Mouse (Mus musculus): ENCODE data around the gene Cct5. TPM values are rescaled to one million over a fixed set of nuclear protein-coding genes. Genes with fewer than 3 reads are reported as not detected.
A peak's percentile ranks its signal among the peaks of the same experiment; 100 is the strongest.

The Cct5 gene
- polyA plus RNA-seq, 1 experiment from 2014 or later = 695 TPM

GRCm38 (mm10) chr15:31631396-31631858 is 29.8 kb upstream of the Cct5 start:
- no peak for DNase-seq (ENCODE audit: low spot score)
- 83% methylated on average over 12 of the region's 12 CpGs for WGBS

GRCm38 (mm10) chr15:31629556-31629955 is 28.0 kb upstream of the Cct5 start:
- no peak for ATAC-seq (replicated peaks; ENCODE audit: low FRiP score)
- Histone ChIP-seq H3K4me3 (ENCODE audit: low read depth, low read length) (no peak overlapping the region), H3K4me2 (ENCODE audit: low read depth, low read length, severe bottlenecking) (no peak overlapping the region)

More at GRCm38 (mm10) chr15:31631396-31631858, 29.8 kb upstream of the Cct5 start:
- H3K9me3 ChIP-seq (ENCODE audit: control insufficient read depth, low read length) = no peaks in the 10 kb centered on the region; the same call in 1 of the 2 replicates
- ATAC-seq (replicated peaks; ENCODE audit: low FRiP score) = no peak
- H3K4me1 ChIP-seq (replicated peaks; ENCODE audit: control insufficient read depth, insufficient read depth, low read length) = 0 out of 2 replicates have a peak, but pooled peaks cover 2% of the 10 kb centered on the region
- H3K27ac ChIP-seq (ENCODE audit: low read depth, low read length) = no peak overlapping the region
- H3K4me3 ChIP-seq (ENCODE audit: low read depth, low read length) = no peak overlapping the region
- H3K9ac ChIP-seq (ENCODE audit: low read length) = no peak overlapping the region
- H3K36me3 ChIP-seq (ENCODE audit: control insufficient read depth, insufficient read depth, low read length) = no peaks in the 10 kb centered on the region
- no peaks in the 10 kb centered on the region for H3K27me3 ChIP-seq (ENCODE audit: control insufficient read depth, insufficient read depth, low read length)
- no peak overlapping the region for H3K4me2 ChIP-seq (ENCODE audit: low read depth, low read length, severe bottlenecking)

GRCm38 (mm10) chr15:31628180-31628579 is 26.6 kb upstream of the Cct5 start:
- H3K4me2 ChIP-seq (ENCODE audit: low read depth, low read length, severe bottlenecking) = no peak overlapping the region
- DNase-seq (ENCODE audit: low spot score) = no peak
- 69% methylated on average over 10 of the region's 10 CpGs for WGBS

More at GRCm38 (mm10) chr15:31629556-31629955, 28.0 kb upstream of the Cct5 start:
- Histone ChIP-seq H3K36me3 (ENCODE audit: control insufficient read depth, insufficient read depth, low read length) (no peaks in the 10 kb centered on the region), H3K9ac (ENCODE audit: low read length) (no peak overlapping the region), H3K27ac (ENCODE audit: low read depth, low read length) (no peak overlapping the region), H3K9me3 (ENCODE audit: control insufficient read depth, low read length) (no peaks in the 10 kb centered on the region; the same call in 1 of the 2 replicates), H3K27me3 (ENCODE audit: control insufficient read depth, insufficient read depth, low read length) (no peaks in the 10 kb centered on the region), H3K4me1 (replicated peaks; ENCODE audit: control insufficient read depth, insufficient read depth, low read length) (0 out of 2 replicates have a peak, but pooled peaks cover 2% of the 10 kb centered on the region)
- 87% methylated on average over 3 of the region's 3 CpGs for WGBS
- DNase-seq (ENCODE audit: low spot score) = no peak

GRCm38 (mm10) chr15:31627277-31628154 is 25.9 kb upstream of the Cct5 start:
- ATAC-seq (replicated peaks; ENCODE audit: low FRiP score) (no peak), DNase-seq (ENCODE audit: low spot score) (no peak)

More at GRCm38 (mm10) chr15:31628180-31628579, 26.6 kb upstream of the Cct5 start:
- H3K27ac ChIP-seq (ENCODE audit: low read depth, low read length) = no peak overlapping the region
- H3K36me3 ChIP-seq (ENCODE audit: control insufficient read depth, insufficient read depth, low read length) = no peaks in the 10 kb centered on the region
- no peaks in the 10 kb centered on the region for H3K9me3 ChIP-seq (ENCODE audit: control insufficient read depth, low read length)
- no peaks in the 10 kb centered on the region for H3K27me3 ChIP-seq (ENCODE audit: control insufficient read depth, insufficient read depth, low read length)
- ATAC-seq (replicated peaks; ENCODE audit: low FRiP score) = 0 out of 2 replicates have a peak, but pooled peaks have one; percentile 37
- H3K4me1 ChIP-seq (replicated peaks; ENCODE audit: control insufficient read depth, insufficient read depth, low read length) = 0 out of 2 replicates have a peak, but pooled peaks cover 2% of the 10 kb centered on the region
- H3K9ac ChIP-seq (ENCODE audit: low read length) = no peak overlapping the region
- H3K4me3 ChIP-seq (ENCODE audit: low read depth, low read length) = no peak overlapping the region

GRCm38 (mm10) chr15:31619521-31619920 is 17.9 kb upstream of the Cct5 start:
- no peak overlapping the region for H3K27ac ChIP-seq (ENCODE audit: low read depth, low read length)
- no peak overlapping the region for H3K4me3 ChIP-seq (ENCODE audit: low read depth, low read length)
- ATAC-seq (replicated peaks; ENCODE audit: low FRiP score) (no peak), DNase-seq (ENCODE audit: low spot score) (no peak)
- no peaks in the 10 kb centered on the region for H3K27me3 ChIP-seq (ENCODE audit: control insufficient read depth, insufficient read depth, low read length)
- no peaks in the 10 kb centered on the region for H3K9me3 ChIP-seq (ENCODE audit: control insufficient read depth, low read length)
- H3K36me3 ChIP-seq (ENCODE audit: control insufficient read depth, insufficient read depth, low read length) = no peaks in the 10 kb centered on the region; the same call in 1 of the 2 replicates
- H3K9ac ChIP-seq (ENCODE audit: low read length) = no peak overlapping the region
- no peak overlapping the region for H3K4me2 ChIP-seq (ENCODE audit: low read depth, low read length, severe bottlenecking)
- no peaks in the 10 kb centered on the region for H3K4me1 ChIP-seq (replicated peaks; ENCODE audit: control insufficient read depth, insufficient read depth, low read length)
- 94% methylated on average over 8 of the region's 8 CpGs for WGBS

More at GRCm38 (mm10) chr15:31627277-31628154, 25.9 kb upstream of the Cct5 start:
- 56% methylated on average over 12 of the region's 12 CpGs for WGBS
- H3K4me1 ChIP-seq (replicated peaks; ENCODE audit: control insufficient read depth, insufficient read depth, low read length) = 0 out of 2 replicates have a peak, but pooled peaks cover 2% of the 10 kb centered on the region
- H3K4me2 ChIP-seq (ENCODE audit: low read depth, low read length, severe bottlenecking) = no peak overlapping the region
- H3K9ac ChIP-seq (ENCODE audit: low read length) = no peak overlapping the region
- no peaks in the 10 kb centered on the region for H3K9me3 ChIP-seq (ENCODE audit: control insufficient read depth, low read length)
- H3K4me3 ChIP-seq (ENCODE audit: low read depth, low read length) = no peak overlapping the region
- H3K36me3 ChIP-seq (ENCODE audit: control insufficient read depth, insufficient read depth, low read length) = no peaks in the 10 kb centered on the region
- H3K27me3 ChIP-seq (ENCODE audit: control insufficient read depth, insufficient read depth, low read length) = no peaks in the 10 kb centered on the region
- H3K27ac ChIP-seq (ENCODE audit: low read depth, low read length) = peak overlapping the region; percentile 43; the same call in 1 of the 2 replicates

- H3K9ac ChIP-seq (ENCODE audit: low read length) = no peak overlapping the region
- DNase-seq (ENCODE audit: low spot score) (no peak), ATAC-seq (replicated peaks; ENCODE audit: low FRiP score) (no peak)
- H3K4me1 ChIP-seq (replicated peaks; ENCODE audit: control insufficient read depth, insufficient read depth, low read length) = no peaks in the 10 kb centered on the region
- no peaks in the 10 kb centered on the region for H3K27me3 ChIP-seq (ENCODE audit: control insufficient read depth, insufficient read depth, low read length)
- no peak overlapping the region for H3K4me2 ChIP-seq (ENCODE audit: low read depth, low read length, severe bottlenecking)
- H3K27ac ChIP-seq (ENCODE audit: low read depth, low read length) = no peak overlapping the region
- H3K4me3 ChIP-seq (ENCODE audit: low read depth, low read length) = no peak overlapping the region
- H3K36me3 ChIP-seq (ENCODE audit: control insufficient read depth, insufficient read depth, low read length) = no peaks in the 10 kb centered on the region; the same call in 1 of the 2 replicates
- no peaks in the 10 kb centered on the region for H3K9me3 ChIP-seq (ENCODE audit: control insufficient read depth, low read length)
- 96% methylated on average over 9 of the region's 9 CpGs for WGBS
Measured at GRCm38 (mm10) chr15:31617261-31617660, 15.7 kb upstream of the Cct5 start.

GRCm38 (mm10) chr15:31614666-31615065 is 13.1 kb upstream of the Cct5 start:
- Histone ChIP-seq H3K27ac (ENCODE audit: low read depth, low read length) (no peak overlapping the region), H3K4me2 (ENCODE audit: low read depth, low read length, severe bottlenecking) (no peak overlapping the region), H3K4me1 (replicated peaks; ENCODE audit: control insufficient read depth, insufficient read depth, low read length) (no peaks in the 10 kb centered on the region), H3K36me3 (ENCODE audit: control insufficient read depth, insufficient read depth, low read length) (no peaks in the 10 kb centered on the region), H3K9ac (ENCODE audit: low read length) (no peak overlapping the region), H3K9me3 (ENCODE audit: control insufficient read depth, low read length) (no peaks in the 10 kb centered on the region), H3K27me3 (ENCODE audit: control insufficient read depth, insufficient read depth, low read length) (no peaks in the 10 kb centered on the region), H3K4me3 (ENCODE audit: low read depth, low read length) (no peak overlapping the region)
- DNase-seq (ENCODE audit: low spot score) = no peak
- no peak for ATAC-seq (replicated peaks; ENCODE audit: low FRiP score)
- WGBS = 93% methylated on average over 2 of the region's 2 CpGs

- ATAC-seq (replicated peaks; ENCODE audit: low FRiP score) (no peak), DNase-seq (ENCODE audit: low spot score) (no peak)
- H3K4me1 ChIP-seq (replicated peaks; ENCODE audit: control insufficient read depth, insufficient read depth, low read length) = no peaks in the 10 kb centered on the region
Measured at GRCm38 (mm10) chr15:31613826-31614453, 12.3 kb upstream of the Cct5 start.

More at GRCm38 (mm10) chr15:31613826-31614453, 12.3 kb upstream of the Cct5 start:
- no peak overlapping the region for H3K9ac ChIP-seq (ENCODE audit: low read length)
- no peak overlapping the region for H3K27ac ChIP-seq (ENCODE audit: low read depth, low read length)
- no peaks in the 10 kb centered on the region for H3K9me3 ChIP-seq (ENCODE audit: control insufficient read depth, low read length)
- WGBS = 93% methylated on average over 6 of the region's 6 CpGs
- no peaks in the 10 kb centered on the region for H3K27me3 ChIP-seq (ENCODE audit: control insufficient read depth, insufficient read depth, low read length)
- no peak overlapping the region for H3K4me2 ChIP-seq (ENCODE audit: low read depth, low read length, severe bottlenecking)
- H3K36me3 ChIP-seq (ENCODE audit: control insufficient read depth, insufficient read depth, low read length) = no peaks in the 10 kb centered on the region
- no peak overlapping the region for H3K4me3 ChIP-seq (ENCODE audit: low read depth, low read length)

Data from forebrain, embryonic 11.5 days (tissue).